Mouse (Mus musculus) megakaryocyte, embryonic 14.5 days (primary cell): ENCODE measurements around the gene Nfic.

Experiments
- FLI1 ChIP-seq: IDR thresholded peaks from 2 replicates; pipeline ENCODE4 v1.6.1; 2012; ENCODE audit warnings: low read length, inconsistent platforms, mixed read lengths
- GATA1 ChIP-seq: IDR thresholded peaks from 3 replicates; pipeline ENCODE4 v1.6.1; 2012; ENCODE audit warnings: mixed read lengths, low read length, inconsistent platforms, borderline replicate concordance

DNA sequence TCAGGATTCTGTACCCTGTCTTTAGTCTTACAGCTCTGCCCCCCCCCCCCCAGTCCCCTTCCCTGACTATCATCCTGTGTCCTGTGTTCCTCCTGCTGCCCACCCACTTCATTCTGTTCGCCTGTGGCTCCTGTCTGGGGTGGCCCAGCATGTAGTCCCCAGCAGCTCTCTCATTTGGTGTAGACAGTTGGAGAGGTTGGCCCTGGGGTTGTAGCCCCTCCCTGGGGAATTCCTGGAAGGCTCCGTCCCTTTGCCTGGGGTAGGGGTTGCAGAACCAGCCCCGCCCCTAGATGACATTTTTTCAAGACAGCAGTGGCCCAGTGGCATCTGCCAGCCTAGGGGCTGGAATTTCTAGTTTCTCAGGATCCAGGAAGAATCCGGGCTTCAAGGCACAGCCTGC, 97.2 kb downstream of the Nfic start:
- TF ChIP-seq FLI1 = no peak
- no peak for TF ChIP-seq GATA1
